Mouse (Mus musculus) limb, embryonic 12.5 days (tissue): ENCODE measurements around the gene Rab30. TPM values are rescaled to one million over a fixed set of nuclear protein-coding genes. Genes with fewer than 3 reads are reported as not detected.
"Not testable (repeated sequence)": the region's sequence is repeated elsewhere in the genome, so short reads cannot be mapped to it uniquely, and the experiment has no call there.

Experiments
- ATAC-seq: fragments of 200-750 bp; cut with Nextera tagmentation; 2 replicates; pipeline ENCODE4 v1.8.0; 2017; ENCODE audit warnings: low read depth, moderate TSS enrichment; ENCODE audit not compliant: insufficient number of reproducible peaks, insufficient read depth, low FRiP score, low TSS enrichment
- H3K27ac ChIP-seq: fragments of 300-500 bp; sonication (generic); 2 replicates; pipeline ENCODE4 v1.5.1; 2016; ENCODE audit warnings: mild to moderate bottlenecking, moderate library complexity
- H3K27me3 ChIP-seq: fragments of 300-500 bp; sonication (generic); 2 replicates; pipeline ENCODE4 v1.6.1; 2016; ENCODE audit warnings: mild to moderate bottlenecking, moderate library complexity
- H3K36me3 ChIP-seq: fragments of 300-500 bp; sonication (generic); 2 replicates; pipeline ENCODE4 v1.6.1; 2016; ENCODE audit warnings: mild to moderate bottlenecking, moderate library complexity
- H3K4me1 ChIP-seq: fragments of 300-500 bp; sonication (generic); replicated peaks from 2 replicates; pipeline ENCODE4 v1.6.1; 2016
- H3K4me2 ChIP-seq: fragments of 300-500 bp; sonication (generic); 2 replicates; pipeline ENCODE4 v1.6.1; 2016; ENCODE audit warnings: mild to moderate bottlenecking, moderate library complexity
- H3K4me3 ChIP-seq: fragments of 300-500 bp; sonication (generic); replicated peaks from 2 replicates; pipeline ENCODE4 v1.5.1; 2016; ENCODE audit warnings: mild to moderate bottlenecking
- H3K9ac ChIP-seq: fragments of 300-500 bp; sonication (generic); replicated peaks from 2 replicates; pipeline ENCODE4 v1.6.1; 2016; ENCODE audit warnings: mild to moderate bottlenecking, moderate library complexity
- H3K9me3 ChIP-seq: fragments of 300-500 bp; sonication (generic); 2 replicates; pipeline ENCODE4 v1.6.1; 2016; ENCODE audit warnings: mild to moderate bottlenecking, moderate library complexity
- WGBS: fragments of 180-500 bp; shearing (Covaris S2); methylation state at CpG from one replicate; pipeline ENCODE4 v1.1.7; 2016; 5-methylcytosine and 5-hydroxymethylcytosine counted together
- polyA plus RNA-seq: library from polyadenylated mRNA; unstranded; fragments of >200 nt; fragmentation: Nextera tagmentation; extraction: Ambion mirVana; gene quantifications from 2 replicates; pipeline ENCODE4 v1.2.1, GENCODE M21; 2016

Rab30 gene
- polyA plus RNA-seq, 1 experiment from 2014 or later: 11.8 TPM

- Histone ChIP-seq H3K9me3 (no peaks in the 10 kb centered on the region), H3K9ac (0 out of 2 replicates have a peak overlapping the region, but pooled peaks have one; percentile 8), H3K27me3 (no peaks in the 10 kb centered on the region), H3K4me2 (peak overlapping the region; percentile 79), H3K4me1 (peaks cover 22% of the 10 kb centered on the region), H3K4me3 (peak overlapping the region; percentile 72), H3K36me3 (peaks cover 6% of the 10 kb centered on the region; the same call in 1 of the 2 replicates), H3K27ac (no peak overlapping the region)
- 8% methylated on average over 6 of the region's 6 CpGs for WGBS
- no peak for ATAC-seq
These were observed 1.9 kb downstream of the Rab30 start for GRCm38 (mm10) chr7:92743325-92743724.

DNA sequence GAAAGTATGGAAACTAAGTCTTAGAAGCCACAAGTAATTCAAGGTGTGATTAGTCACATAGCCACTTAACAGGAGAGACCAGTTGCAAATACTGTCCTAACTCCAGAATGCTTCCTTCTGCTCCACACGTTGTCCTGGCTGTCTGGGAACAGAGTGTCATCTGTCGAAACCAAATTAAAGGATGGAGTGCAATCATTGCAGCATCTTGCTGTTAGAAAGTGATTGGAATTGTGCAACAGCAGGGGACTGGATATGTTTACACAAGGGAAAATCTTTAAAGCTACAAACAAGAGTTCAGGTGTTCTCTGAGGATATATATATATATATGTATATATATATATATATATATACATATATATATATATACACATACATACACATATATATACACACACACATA lies 9.0 kb downstream of the Rab30 start:
- WGBS: 71% methylated on average over 2 of the region's 2 CpGs
- H3K27me3 ChIP-seq: no peaks in the 10 kb centered on the region

GRCm38 (mm10) chr7:92758067-92758466 lies 16.7 kb downstream of the Rab30 start:
- 76% methylated on average over 5 of the region's 5 CpGs for WGBS
- H3K9me3 ChIP-seq: no peaks in the 10 kb centered on the region
- H3K4me1 ChIP-seq: no peaks in the 10 kb centered on the region
- H3K36me3 ChIP-seq: no peaks in the 10 kb centered on the region
- ATAC-seq: no peak
- no peak overlapping the region for H3K4me3 ChIP-seq
- no peaks in the 10 kb centered on the region for H3K27me3 ChIP-seq
- H3K9ac ChIP-seq: no peak overlapping the region
- no peak overlapping the region for H3K27ac ChIP-seq
- no peak overlapping the region for H3K4me2 ChIP-seq

More for the DNA sequence above, 9.0 kb downstream of the Rab30 start:
- no peaks in the 10 kb centered on the region for H3K9me3 ChIP-seq
- H3K4me1 ChIP-seq: no peaks in the 10 kb centered on the region
- no peaks in the 10 kb centered on the region for H3K36me3 ChIP-seq
- ATAC-seq: no peak
- H3K4me2 ChIP-seq: no peak overlapping the region
- H3K4me3 ChIP-seq: no peak overlapping the region
- no peak overlapping the region for H3K27ac ChIP-seq
- H3K9ac ChIP-seq: no peak overlapping the region

DNA sequence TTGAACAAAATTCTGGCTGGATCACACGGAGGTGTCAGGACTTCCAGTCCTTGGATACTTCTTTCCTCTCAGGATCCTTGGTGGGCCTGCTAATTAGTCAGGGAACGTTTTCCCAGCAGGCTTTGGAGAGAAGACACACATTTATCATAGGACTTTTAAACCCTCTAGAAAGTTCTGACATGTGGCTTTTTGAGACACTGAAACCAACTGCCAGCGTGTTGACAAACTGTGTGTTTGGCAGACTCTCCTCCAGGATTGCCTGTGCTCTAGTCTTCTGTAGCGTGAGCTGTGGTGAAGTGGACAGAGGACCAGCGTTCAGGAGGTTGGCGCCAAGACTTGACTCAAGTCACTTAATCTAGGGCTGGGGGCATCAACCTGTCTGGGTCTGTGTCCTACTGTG lies 19.2 kb downstream of the Rab30 start:
- peaks cover 6% of the 10 kb centered on the region for H3K4me1 ChIP-seq
- WGBS: 83% methylated on average over 6 of the region's 6 CpGs
- no peaks in the 10 kb centered on the region for H3K9me3 ChIP-seq
- H3K36me3 ChIP-seq: no peaks in the 10 kb centered on the region
- no peak overlapping the region for H3K4me3 ChIP-seq
- H3K27ac ChIP-seq: no peak overlapping the region
- no peak overlapping the region for H3K4me2 ChIP-seq
- H3K27me3 ChIP-seq: no peaks in the 10 kb centered on the region
- ATAC-seq: no peak
- no peak overlapping the region for H3K9ac ChIP-seq

- Histone ChIP-seq H3K4me2 (no peak overlapping the region), H3K27me3 (no peaks in the 10 kb centered on the region), H3K9me3 (no peaks in the 10 kb centered on the region), H3K27ac (no peak overlapping the region), H3K36me3 (no peaks in the 10 kb centered on the region), H3K4me3 (no peak overlapping the region), H3K9ac (no peak overlapping the region), H3K4me1 (peaks cover 11% of the 10 kb centered on the region)
- 83% methylated on average over 9 of the region's 9 CpGs for WGBS
- no peak for ATAC-seq
These were observed 19.8 kb downstream of the Rab30 start for GRCm38 (mm10) chr7:92761161-92761560.

DNA sequence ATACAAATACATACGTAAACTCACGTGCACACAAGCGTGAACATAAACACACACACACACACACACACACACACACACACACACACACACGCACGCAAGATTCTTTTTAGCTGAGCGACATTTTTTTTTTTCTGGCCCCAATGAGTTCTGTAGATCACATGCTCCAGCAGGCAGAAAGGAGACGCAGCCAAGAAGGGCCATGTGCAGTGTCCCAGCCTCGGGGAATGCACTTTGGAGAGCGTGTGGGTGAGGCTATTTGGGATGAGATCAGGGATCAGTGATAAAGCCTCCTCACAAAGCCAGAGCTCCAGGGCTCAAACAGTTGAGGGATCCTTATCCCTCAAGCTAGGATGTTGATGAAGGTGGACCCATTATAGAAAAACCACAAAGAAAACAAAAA lies 24.0 kb downstream of the Rab30 start:
- no peaks in the 10 kb centered on the region for H3K9me3 ChIP-seq
- H3K36me3 ChIP-seq: no peaks in the 10 kb centered on the region
- peaks cover 3% of the 10 kb centered on the region; the same call in 1 of the 2 replicates for H3K27me3 ChIP-seq
- ATAC-seq: no peak
- H3K4me1 ChIP-seq: peaks cover 22% of the 10 kb centered on the region
- no peak overlapping the region for H3K9ac ChIP-seq
- H3K4me2 ChIP-seq: no peak overlapping the region
- H3K4me3 ChIP-seq: no peak overlapping the region
- 79% methylated on average over 9 of the region's 9 CpGs for WGBS
- no peak overlapping the region for H3K27ac ChIP-seq

DNA sequence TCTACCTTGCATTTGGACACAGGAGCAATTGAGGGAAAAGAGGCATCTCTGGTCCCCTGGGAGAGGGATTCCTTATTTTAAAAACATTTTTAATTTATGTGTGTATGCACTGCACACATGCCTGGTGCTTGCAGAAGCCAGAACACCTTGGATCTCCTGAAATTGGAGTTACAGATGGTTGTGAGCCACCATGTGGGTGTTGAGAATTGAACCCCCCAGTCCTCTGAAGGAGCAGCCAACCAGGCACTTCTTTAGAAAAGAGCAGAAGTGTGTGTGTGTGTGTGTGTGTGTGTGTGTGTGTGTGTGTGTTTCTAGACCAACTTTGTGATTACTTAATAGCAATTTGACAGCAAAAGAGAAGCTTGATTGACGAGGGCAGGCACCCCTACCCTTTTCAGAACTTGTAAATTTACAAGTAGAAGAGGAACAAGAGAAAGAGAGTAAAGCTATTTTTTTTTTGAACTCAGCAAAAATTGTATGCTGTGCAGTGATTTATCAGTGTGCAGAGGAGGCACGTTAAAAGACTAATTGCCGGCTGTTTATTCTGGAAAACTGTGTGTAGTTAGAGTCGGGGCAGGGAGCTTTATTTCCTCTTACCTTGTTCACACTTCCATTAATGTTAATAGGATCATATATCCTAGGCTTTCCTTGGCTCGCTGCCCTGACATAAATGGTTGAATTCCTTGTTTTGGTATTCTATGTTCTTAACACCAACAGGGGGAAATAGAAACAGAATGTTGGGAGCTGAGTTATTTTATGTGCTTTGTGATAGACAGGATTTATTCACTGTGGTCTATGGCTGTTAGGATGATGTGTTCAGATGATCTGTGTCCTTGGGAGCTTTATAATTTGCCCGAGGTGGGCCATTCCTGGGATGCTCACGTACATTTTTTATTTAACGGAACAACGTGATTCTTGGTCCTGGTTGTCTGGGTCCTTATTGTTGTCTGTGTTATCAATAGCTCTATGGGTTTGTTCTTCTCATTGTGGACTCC lies 25.0 kb downstream of the Rab30 start:
- Histone ChIP-seq H3K27ac (no peak overlapping the region), H3K9ac (no peak overlapping the region), H3K4me2 (no peak overlapping the region), H3K4me1 (peaks cover 22% of the 10 kb centered on the region), H3K36me3 (no peaks in the 10 kb centered on the region), H3K4me3 (no peak overlapping the region), H3K27me3 (peaks cover 3% of the 10 kb centered on the region; the same call in 1 of the 2 replicates), H3K9me3 (no peaks in the 10 kb centered on the region)
- ATAC-seq: 0 out of 2 replicates have a peak, but pooled peaks have one; percentile 47
- WGBS: 41% methylated on average over 9 of the region's 9 CpGs

DNA sequence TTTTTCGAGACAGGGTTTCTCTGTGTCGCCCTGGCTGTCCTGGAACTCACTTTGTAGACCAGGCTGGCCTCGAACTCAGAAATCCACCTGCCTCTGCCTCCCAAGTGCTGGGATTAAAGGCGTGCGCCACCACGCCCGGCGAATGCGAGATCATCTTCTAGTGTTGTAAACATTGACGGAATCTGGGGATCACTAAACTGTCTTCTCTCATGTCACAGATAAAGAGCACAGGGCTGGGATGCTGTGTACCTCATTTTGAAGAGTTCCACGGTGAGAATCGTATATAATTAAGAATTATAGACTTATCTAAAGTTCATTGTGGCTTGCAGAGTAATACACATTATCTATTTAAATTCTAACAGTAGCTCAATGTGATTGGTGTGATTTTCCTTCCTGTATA lies 26.7 kb downstream of the Rab30 start:
- ATAC-seq, H3K27ac ChIP-seq, H3K9ac ChIP-seq, H3K9me3 ChIP-seq, H3K36me3 ChIP-seq, H3K4me3 ChIP-seq, H3K4me2 ChIP-seq, H3K27me3 ChIP-seq: not testable (repeated sequence)
- 91% methylated on average over 12 of the region's 12 CpGs for WGBS
- H3K4me1 ChIP-seq: peaks cover 22% of the 10 kb centered on the region

DNA sequence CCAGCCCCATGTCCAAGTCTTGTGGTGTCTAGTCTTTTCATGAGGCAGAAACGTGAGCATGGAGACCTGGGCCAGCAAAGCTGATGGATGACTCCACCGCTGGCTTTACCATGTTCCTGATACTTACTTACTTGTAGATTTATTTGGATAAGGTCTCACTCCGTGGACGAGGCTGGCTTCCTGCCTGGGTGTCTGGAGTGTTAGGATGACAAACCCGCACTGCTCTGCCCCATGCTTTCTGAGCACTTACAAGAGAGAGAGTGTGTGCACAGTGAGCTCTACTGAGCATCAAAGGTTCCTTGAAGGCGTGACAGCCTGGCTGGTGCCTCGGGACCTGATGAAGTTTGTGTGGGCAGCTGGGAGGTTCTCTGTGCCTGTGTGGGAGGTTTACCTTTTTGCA lies 27.5 kb downstream of the Rab30 start:
- H3K9ac ChIP-seq: no peak overlapping the region
- H3K4me1 ChIP-seq: peaks cover 22% of the 10 kb centered on the region
- H3K9me3 ChIP-seq: no peaks in the 10 kb centered on the region
- peaks cover 3% of the 10 kb centered on the region; the same call in 1 of the 2 replicates for H3K27me3 ChIP-seq
- no peaks in the 10 kb centered on the region for H3K36me3 ChIP-seq
- H3K4me3 ChIP-seq: no peak overlapping the region
- WGBS: 64% methylated on average over 7 of the region's 7 CpGs
- H3K27ac ChIP-seq: no peak overlapping the region
- H3K4me2 ChIP-seq: no peak overlapping the region
- ATAC-seq: no peak

GRCm38 (mm10) chr7:92773006-92773405 lies 31.6 kb downstream of the Rab30 start:
- Histone ChIP-seq H3K27me3 (peaks cover 3% of the 10 kb centered on the region; the same call in 1 of the 2 replicates), H3K4me1 (peaks cover 30% of the 10 kb centered on the region), H3K27ac (no peak overlapping the region), H3K4me3 (no peak overlapping the region), H3K9me3 (no peaks in the 10 kb centered on the region), H3K9ac (no peak overlapping the region), H3K36me3 (no peaks in the 10 kb centered on the region), H3K4me2 (no peak overlapping the region)
- no peak for ATAC-seq
- WGBS: 86% methylated on average over 3 of the region's 3 CpGs

- H3K4me3 ChIP-seq: no peak overlapping the region
- H3K36me3 ChIP-seq: no peaks in the 10 kb centered on the region
- 91% methylated on average over 3 of the region's 3 CpGs for WGBS
- no peak overlapping the region for H3K9ac ChIP-seq
- no peak for ATAC-seq
- H3K9me3 ChIP-seq: no peaks in the 10 kb centered on the region
- no peak overlapping the region for H3K27ac ChIP-seq
- H3K27me3 ChIP-seq: peaks cover under 1% of the 10 kb centered on the region; the same call in 1 of the 2 replicates
- no peak overlapping the region for H3K4me2 ChIP-seq
- peaks cover 33% of the 10 kb centered on the region for H3K4me1 ChIP-seq
These were observed 32.2 kb downstream of the Rab30 start for GRCm38 (mm10) chr7:92773596-92773995.
